Mouse (Mus musculus) brain, adult 2 months (tissue): ENCODE measurements at regions not wholly inside any gene's neighbourhood (a gene's known extent, or its start where the extent isn't known, plus 50 kb on each side); places are given as distances from the start of the nearest gene placed in this dataset.

Experiments used
- DNase-seq: peaks from one replicate; pipeline ENCODE4 v3.0.0; 2011; ENCODE audit warnings: low read depth, low spot score

DNA sequence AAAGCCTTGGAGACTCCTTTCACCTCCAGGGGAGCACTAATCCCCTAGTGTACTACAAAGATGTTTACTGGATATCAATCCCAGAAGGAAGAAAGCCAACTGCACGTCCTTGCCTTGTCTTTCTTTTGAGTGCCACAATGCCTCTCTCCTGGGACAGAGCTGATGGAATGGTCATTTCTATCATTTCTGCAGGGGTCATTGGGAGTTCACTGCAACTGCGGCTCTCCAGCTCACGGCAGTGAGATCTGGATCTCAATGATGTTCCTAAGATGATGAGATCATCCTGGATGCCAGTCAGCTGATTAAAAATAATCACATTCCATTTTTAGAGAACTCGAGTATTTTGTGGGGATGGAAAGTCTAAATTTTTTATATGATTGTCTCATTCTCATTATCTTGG is 341.1 kb downstream of the Lpin1 start:
- no peak for DNase-seq

DNA sequence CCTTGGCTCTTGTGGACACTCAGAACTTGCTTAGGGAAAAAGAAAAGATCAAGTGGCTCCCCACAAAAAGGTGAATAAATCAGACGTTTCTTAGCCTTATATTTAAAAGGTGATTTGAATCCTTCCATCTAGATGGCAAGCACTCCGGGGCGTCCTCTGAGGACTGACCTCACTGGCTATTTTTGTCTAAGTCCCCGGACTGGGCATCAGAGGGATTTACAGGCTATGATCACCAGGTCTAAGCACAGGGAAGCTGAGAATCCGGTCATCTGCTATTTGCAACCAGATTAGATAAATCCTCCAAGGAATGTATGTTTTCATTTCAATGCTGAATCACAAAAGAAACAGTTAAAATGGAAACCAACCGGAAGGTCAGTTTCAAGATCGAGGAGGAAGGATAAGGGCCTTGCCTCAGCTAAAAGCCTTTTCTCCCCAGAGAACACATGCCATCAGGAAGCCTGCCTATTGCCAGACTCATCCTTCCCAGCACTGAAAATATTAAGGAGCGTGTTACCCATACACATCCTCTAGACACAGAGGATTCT is 342.1 kb downstream of the Lpin1 start:
- no peak for DNase-seq

DNA sequence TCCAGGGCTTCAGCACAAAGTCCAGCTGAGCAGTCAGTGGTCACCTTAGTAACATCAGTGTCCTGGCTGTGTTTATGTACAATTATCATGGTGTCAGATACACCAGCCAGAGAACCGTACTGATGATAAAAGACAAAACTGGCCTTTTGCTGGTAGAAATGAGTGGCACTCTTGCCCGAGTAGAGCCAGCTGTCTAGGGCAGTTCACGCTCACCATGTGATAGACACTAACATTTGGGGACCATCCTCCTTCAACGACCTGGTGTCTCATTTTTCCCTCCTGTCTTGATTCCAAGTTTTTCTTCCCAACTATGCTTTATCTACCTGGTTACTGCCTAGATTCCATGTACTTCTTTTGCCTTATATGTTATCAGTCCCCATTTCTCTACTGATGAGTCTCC is 349.3 kb downstream of the Lpin1 start:
- no peak for DNase-seq

DNA sequence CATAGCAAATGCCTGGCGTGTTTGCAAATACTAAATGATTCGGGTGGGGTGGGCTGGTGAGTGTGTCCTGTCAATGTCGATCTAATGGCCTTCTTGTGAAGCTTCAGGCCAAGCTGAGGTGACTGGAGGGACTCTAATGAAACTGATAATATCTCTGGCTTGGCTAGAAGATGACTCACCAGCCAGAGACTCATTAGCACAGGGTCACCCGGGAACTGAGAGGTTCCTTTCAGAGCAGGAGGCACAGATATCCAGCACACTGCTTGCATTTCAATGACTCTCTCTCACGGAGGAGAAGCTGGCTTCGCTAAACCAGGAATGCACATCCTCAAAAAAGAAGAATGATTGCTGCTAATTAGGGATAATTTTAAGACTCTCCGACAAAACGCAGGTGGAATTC is 349.8 kb downstream of the Lpin1 start:
- DNase-seq = peak; percentile 68

DNA sequence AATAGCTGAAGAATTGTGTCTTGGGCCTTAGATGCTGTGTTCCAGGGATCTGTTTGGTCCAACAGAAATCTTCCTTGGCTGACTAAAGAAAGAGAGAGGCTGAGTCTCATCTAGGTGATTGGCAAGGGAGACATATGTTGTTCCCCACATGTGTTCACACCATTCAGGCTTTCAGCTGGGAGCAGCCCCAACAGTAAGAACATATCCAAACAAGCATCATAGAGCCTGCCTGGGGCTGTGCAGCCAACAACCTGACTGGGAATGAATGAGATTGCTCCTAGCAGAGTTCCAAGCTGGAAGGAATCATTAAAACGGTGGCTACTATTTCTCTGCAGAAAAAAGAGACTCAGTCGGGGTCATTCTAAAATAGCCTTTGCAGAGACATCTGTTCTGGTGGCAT is 350.3 kb downstream of the Lpin1 start:
- peak; percentile 60 for DNase-seq

DNA sequence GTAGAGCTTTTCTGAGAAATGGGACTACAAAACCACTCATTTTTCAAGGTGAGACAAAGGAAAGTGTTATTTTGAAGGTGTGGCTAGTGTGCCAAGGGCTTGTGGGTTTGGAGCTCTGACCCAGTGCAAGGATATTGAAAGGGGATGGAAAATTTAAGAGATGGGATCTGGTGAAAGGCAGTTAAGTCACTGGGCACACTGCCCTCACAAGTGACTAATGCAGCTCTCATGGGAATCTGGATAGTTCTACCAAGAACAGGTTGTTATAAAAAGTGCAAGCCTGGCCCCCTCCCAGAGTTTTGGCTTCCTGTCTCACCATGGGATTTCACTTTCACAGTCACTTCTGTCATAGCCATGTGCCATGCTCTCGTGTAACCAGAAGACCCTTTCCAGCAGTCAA is 360.1 kb downstream of the Lpin1 start:
- no peak for DNase-seq

DNA sequence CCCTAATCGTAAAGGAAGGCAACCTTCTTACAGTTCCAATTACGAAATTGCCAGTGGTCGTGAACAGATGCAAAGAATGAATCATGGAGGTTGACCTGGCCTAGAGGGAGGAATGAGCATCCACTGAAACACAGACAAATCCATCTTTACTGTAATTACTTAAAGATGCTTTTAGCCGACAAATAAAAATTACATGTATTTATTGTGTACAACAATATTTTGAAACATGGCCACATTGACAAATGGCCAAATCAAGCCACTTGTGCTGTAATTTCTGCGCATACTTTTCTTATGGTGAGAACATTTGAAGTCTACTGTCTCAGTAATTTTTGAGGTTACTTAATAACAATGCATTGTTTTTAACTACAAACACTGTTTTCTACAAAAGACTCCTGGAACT is 360.7 kb downstream of the Lpin1 start:
- no peak for DNase-seq

DNA sequence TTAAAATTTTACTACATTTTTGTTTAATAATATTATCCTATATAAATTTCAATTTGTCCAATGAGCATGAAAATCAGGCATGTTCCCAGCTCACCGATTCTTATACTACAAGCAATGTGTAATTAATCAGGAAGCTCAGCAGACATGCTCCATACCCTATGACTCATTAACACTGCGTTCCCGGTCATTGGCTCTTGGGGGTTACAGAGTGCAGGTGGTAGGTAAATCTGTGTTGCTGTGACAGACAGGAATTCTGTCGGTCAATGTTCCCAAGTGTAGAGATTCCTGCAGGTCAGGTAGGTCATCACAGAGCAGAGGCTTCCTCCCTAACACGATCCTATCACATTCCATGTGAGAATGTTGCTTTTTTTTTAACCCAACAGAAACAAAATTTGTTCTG is 371.0 kb downstream of the Lpin1 start:
- no peak for DNase-seq

DNA sequence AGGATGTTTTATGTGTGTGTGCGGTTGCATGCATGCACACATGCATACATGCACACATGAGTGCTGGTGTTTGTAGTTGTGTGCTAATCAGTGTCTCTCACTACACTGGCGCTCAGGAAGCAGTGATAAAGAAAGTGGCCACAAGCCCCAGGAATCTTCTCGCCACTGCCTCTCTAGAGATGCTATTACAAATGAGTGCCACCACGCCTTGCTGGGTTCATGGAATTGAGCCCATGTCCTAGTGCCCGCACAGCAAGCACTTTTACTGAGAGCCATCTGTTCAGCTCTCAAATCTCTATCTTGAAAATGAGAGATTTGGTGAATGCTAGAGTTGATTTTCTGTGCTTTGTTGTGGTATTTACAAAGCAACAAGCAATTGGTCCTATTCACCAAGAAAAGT is 373.3 kb downstream of the Lpin1 start:
- DNase-seq = peak; percentile 71

DNA sequence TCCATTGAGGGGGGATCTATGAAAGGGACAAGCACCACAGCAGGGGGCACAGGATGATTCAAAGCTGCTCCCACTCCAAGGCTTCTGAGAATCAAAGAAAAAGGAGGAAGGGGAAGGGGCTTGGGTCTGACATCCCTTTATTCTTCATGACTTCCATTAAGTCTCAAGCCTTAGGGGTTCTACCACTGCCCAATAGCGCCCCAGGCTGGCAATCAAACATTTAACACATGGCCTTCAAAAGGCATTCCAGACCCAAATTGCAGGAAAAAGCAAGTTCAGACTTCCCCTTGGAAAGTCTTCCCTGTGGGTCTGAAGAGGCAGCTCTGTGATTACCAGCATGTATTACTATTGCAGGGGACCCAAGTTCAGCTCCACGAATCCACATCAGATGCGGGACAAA is 377.2 kb downstream of the Lpin1 start:
- DNase-seq = no peak

DNA sequence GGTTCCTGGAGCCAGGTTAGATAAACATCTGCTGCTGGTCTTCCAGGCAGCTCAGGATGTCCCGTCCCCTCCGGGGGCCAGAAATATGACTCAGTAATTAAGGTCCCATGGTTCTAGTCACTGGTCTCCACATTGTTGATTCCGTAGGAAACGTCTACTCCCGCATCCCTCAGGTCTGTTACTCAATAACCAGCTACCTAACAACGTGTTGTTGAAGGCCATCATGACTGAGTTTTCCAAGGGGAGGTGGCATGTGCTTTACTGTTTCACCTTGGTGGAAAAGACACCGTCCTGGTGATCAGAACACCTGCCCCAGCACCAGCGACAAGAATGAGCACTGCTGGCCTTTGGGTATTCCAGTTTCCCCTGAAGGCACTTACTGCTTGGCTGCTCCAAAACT is 377.9 kb downstream of the Lpin1 start:
- no peak for DNase-seq

DNA sequence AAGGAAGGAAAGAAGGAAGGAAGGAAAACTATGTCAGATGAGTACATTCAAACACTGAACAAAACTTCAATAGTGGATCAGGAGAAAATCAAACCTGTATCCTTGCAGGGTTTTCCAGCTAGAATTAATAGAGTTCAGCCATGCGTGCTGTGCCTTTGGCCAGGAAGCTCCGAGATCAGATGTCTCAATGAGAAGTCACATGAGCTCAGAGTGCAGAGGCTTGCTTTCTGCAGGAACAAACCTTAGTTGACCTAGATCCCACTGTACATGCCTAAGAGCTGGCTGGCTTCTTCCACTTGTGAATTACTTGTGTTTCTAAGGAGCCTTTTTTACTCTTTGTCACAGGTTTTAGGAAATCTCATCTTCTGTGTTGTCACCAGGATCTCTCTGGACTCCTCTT is 378.7 kb downstream of the Lpin1 start:
- peak; percentile 63 for DNase-seq

DNA sequence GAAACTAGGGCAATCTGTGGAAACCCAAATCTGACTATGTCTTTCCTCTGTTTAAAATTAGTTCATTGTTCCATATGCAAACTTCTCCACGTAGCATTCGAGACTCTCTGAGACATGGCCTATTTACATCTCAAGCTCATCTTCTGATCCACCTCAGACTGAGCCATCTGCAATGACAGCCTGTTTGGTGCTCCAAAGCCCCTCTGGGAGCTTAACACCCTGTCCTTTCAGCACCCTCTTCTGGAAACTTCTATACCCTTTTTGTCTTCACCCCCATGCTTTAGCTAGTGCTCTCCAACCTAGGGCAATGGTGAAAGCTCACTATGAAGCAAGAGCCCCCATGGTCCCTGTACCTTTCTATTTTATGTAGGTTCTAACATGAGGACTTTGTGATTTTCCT is 379.7 kb downstream of the Lpin1 start:
- DNase-seq = peak; percentile 40

DNA sequence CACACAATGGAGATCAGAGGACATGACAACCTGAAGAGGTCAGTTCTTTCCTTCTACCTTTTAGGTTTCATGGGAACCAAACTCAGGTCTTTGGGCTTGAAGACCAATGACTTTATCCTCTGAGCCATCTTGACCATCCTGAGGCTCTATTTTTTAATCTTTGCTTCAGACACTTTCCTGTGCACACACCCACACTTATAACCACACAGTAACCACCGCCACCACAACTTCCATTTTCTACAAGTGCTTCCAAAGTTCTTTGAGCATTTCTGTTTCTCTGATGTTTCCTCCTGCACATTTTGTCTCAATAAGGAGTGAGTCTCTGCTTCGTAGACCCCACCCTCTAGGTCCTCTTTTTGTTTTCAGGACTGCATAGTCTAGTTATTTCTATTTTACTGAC is 385.3 kb downstream of the Lpin1 start:
- DNase-seq = no peak

DNA sequence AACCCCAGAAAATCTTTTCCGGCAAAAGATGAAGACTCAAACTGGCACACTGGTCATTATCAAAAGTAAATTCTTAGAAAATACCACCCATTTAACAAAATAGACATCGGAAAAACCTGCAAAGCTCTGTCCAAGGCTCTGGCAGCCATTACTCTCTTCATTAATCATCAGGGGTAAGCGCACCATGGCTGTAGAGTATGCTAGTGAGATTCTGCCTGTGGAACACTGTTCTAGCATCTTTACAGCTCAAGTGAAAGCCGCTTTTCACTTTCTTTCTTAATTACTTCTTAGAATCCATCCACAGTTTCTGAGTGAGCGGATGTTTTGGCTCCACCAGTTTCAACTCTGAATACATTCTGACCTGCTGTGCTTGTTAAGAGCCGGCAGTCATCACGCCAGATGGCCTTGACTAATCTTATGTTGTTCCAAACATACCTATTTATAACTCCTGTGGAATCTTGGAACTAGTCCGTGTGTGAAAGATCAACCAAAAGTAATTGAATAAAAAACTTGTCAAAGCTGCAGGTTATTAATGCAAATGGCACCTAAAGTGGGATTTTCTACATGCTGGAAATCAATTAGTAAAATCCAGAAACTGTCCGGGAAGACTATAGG is 387.8 kb downstream of the Lpin1 start:
- peak; percentile 70 for DNase-seq

DNA sequence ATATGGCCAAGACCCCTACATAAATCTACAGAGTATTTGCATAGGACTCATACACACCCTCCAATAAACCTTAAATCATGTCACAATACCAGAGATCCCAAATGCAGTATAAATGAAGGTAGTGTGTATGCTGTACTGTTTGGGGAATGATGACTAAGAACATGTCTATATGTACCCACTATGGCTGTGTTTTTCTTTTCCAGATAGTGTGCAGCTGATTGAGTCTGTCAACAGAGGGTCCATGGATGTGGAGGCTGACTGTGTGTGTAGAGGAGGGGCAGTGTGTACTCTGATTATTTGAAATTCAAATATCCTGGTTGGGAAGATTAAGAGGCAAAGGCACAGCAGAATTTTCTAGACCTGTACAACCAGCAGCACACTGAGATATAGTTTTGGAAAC is 388.6 kb downstream of the Lpin1 start:
- no peak for DNase-seq

DNA sequence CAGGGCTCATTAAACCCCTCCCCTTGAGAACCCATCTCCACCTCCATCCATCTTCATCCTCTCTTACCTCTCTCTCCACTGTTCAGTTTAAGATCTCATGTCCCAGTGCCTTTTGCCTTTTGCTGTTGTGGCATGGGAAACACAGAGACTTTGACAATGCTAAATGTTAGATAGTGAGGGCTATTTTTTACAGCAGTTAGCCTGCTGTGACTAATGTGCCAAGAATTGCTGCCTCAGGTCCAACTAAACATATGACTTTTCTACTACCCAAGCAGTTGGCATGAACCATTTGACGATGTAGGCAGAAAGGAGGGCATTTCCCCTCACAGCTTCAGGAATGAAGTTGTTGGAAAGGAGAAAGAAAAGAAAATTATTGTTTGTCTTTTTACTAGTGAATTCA is 389.6 kb downstream of the Lpin1 start:
- no peak for DNase-seq

DNA sequence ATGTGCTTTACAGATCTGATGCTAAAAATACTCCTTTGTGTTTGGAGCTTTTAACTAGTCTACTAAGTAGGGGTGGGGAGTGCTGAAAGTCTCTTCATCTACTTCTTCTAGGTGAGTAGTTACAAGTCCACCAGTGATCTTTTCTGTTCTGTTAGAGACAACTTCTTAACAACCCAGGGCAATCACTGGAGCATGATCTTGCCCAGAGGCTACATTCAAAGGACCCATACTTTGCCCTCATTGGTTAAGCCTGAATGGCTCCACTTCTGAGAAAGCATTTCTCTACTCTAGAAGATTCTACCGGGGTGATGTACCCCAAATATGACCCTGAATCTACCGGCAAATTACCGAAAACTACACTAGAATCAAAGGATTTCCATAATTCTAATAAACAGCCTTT is 390.2 kb downstream of the Lpin1 start:
- no peak for DNase-seq

DNA sequence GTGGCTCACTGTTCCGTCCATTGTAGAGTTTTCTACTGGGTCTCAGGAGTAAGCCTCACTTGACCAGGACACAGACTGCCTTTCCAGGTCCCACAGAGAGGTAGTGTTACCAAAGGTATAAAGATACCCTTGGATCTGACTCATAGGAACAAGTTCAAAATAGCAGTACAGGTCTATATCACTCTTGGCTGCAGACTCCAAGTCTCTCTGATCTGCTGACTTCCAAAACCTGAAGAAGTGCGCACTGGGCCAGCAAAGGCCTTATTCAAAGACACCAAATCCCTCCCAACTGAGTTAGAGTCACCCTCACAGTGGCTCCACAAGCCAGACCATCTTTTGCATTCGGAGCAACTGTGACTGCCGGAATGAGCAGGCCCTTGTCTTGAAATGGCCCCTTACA is 391.9 kb downstream of the Lpin1 start:
- no peak for DNase-seq

DNA sequence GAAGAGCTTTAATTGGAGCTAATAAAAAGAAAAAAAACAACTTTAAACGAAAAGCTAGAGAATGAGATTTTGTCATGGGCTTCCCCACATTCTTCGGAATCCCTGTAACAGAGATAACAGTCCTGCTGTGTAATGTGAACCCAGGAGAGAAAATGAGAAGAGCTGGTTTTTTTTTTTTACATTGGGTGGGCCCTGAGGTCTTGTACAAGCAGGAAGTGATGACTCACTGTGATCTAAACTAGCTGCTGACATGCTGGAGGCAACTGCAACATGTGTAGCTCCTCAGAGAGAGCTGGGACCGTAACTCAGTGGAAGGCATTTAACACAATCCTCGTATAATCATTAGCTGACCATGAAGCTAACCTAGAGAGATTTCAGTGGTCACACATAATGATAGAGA is 393.8 kb upstream of the Trib2 start:
- DNase-seq = no peak

DNA sequence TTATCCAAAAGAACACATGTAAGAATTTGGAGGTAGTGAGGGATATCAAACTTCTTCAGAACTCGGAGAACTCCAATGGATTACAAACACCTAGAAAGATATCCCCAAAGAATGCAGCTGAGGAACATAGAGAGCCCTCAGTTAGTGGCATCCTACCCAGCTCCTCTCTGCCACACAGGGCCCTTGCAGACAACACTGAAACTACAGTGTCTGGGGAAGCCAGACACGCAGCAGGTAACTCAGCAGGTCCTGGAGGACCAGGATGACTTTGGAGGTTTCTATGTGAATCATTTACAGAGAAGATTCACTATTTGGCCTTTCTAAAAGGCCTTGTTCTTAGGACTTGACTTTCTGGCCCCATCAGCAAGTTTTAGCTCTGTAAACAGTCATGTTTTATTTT is 393.4 kb upstream of the Trib2 start:
- no peak for DNase-seq

DNA sequence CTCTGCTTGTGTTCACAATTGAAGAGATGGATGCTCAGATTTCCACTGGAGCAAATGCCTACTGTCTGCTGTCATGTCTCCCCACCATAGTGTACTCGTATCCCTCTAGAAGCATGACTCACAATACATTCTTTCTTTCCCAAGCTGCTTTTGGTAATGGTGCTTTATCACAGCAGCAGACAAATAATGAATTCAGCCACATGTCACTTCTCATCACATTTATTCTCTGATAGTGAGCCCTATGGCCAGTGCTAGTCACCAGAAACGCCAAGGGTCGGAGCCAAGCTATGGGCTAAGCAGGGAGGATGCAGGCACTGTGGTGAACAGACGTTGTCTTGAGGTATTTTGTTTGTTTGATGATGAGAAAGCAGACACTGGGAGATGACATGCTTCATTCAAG is 388.2 kb upstream of the Trib2 start:
- DNase-seq = no peak

DNA sequence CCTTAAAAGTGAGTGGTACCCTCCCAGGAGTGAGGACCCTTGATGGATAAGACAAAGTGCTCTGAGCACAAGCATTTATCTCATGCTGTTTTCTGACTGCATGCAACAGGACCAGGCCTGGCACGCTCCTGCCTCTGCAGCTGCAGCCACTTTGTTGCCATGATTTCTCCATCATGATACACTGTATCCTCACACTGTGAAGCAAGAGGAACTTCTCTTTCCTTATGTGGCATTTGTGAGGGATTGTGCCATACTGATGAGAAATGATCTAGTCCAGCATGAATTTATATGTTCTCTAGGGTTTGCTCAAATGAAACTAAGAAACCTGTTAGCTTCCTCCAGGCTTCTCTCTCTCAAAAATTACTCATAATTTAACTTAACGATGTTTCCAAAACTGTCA is 380.2 kb upstream of the Trib2 start:
- DNase-seq = no peak

DNA sequence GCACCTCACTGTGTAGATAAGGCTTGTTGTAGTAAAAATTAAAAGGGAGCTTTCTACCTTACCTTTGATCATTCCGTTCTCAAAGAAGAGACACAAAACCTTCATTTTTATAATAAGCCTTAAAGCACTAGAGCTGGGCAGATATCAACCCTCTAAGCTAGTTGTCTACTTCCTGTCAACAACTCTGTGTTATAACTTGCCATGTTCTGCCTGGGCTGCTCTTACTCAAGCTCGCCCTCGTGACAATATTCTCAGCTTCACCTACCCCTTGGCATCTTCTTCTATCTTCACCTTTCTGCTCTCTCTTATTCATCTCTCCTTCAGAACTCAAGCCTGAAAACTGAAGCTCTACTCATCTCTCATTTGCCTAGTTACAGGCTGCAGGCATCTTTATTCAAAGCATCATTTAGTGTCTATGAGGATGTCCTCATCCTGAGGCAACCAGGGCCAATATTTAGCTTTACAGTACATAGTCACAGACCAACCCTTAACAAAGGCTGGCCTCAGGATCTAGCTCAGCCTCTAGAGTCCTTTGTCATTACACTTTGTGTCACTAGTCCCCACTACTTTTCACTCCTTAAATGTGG is 375.2 kb upstream of the Trib2 start:
- no peak for DNase-seq
